Mouse (Mus musculus): ENCODE data around the gene Tmprss9. TPM values are rescaled to one million over a fixed set of nuclear protein-coding genes. Genes with fewer than 3 reads are reported as not detected.
A peak's percentile ranks its signal among the peaks of the same experiment; 100 is the strongest.

The Tmprss9 gene
- total and polyA plus RNA-seq, 2 experiments from 2014 or later = 0.11 to 0.27 TPM

DNA sequence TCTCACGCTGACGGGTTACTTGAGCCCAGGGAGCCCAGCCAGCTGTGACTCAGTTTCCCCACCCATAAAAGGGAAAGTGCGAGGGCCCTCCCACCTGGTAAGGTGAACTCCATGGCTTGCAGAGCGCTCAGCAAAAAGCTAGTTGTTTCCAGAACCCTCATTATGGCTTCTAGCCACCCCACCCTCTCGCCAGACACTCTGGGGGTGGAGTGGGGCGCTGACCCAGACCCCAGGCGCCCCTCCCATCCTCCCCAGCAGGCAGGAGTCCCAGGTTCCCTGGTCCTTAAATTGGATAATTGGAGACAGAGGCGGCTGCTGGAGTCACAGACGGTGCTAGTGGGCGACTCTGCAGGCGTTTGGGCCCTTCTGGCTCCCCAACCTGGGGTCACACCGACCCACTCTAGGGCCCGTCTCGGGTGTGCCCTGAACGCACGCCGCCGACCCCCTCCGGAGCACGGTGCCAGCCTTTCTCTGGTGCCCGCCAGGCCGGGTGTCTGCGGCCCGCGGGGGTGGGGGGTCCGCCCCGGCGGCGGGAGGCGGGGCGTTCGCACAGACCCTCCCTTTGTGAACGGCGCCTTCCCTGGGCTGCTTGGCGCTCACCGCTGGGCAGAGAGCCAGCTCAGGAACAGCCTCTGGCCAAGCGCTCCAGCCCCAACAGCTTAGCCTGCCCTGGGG is 64.6 kb downstream of the Tmprss9 start:
- Histone ChIP-seq H3K36me3 (ENCODE audit: insufficient read depth, low read length) (no peaks in the 10 kb centered on the region), H3K9ac (replicated peaks; ENCODE audit: low read length, poor library complexity, severe bottlenecking) (peak overlapping the region; percentile 33), H3K9me3 (ENCODE audit: low read length) (no peaks in the 10 kb centered on the region), H3K4me3 (ENCODE audit: low read depth, low read length) (peak overlapping the region; percentile 10; the same call in 1 of the 2 replicates), H3K27me3 (ENCODE audit: insufficient read depth, low read length) (peaks cover 53% of the 10 kb centered on the region), H3K4me2 (ENCODE audit: low read depth, low read length, poor library complexity, severe bottlenecking) (peak overlapping the region; percentile 39), H3K4me1 (ENCODE audit: insufficient read depth, low read length) (peaks cover 22% of the 10 kb centered on the region), H3K27ac (ENCODE audit: low read depth, low read length) (no peak overlapping the region)
- ATAC-seq (ENCODE audit: low FRiP score) (no peak), DNase-seq (ENCODE audit: low spot score) (peak; percentile 74)
- TF ChIP-seq CTCF (IDR thresholded peaks at IDR 0.05) = no peak
- WGBS = 2% methylated on average over 35 of the region's 37 CpGs

DNA sequence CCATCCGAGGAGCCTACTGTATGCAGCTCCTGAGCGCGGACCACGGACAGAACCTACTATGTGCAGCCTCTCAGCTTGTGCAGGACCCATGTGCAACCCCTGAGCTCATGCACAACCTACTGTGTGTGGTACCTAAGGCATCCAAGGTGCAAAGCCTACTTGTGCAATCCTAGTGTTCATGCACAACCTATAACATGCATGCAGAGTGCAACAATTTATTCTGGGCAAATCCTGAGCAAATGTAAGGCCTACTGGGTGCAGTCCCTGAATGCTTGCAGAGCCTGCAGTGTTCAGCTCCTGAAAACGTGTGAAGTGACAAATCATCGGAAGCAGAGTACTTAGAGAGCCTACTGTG is 65.1 kb downstream of the Tmprss9 start:
- peak overlapping the region; percentile 33; the same call in 1 of the 2 replicates for H3K9ac ChIP-seq (replicated peaks; ENCODE audit: low read length, poor library complexity, severe bottlenecking)
- H3K9me3 ChIP-seq (ENCODE audit: low read length) = no peaks in the 10 kb centered on the region
- TF ChIP-seq CTCF (IDR thresholded peaks at IDR 0.05) = no peak
- no peak for DNase-seq (ENCODE audit: low spot score)
- H3K4me2 ChIP-seq (ENCODE audit: low read depth, low read length, poor library complexity, severe bottlenecking) = no peak overlapping the region
- no peak overlapping the region for H3K27ac ChIP-seq (ENCODE audit: low read depth, low read length)
- H3K4me1 ChIP-seq (ENCODE audit: insufficient read depth, low read length) = peaks cover 22% of the 10 kb centered on the region
- no peaks in the 10 kb centered on the region for H3K36me3 ChIP-seq (ENCODE audit: insufficient read depth, low read length)
- peaks cover 48% of the 10 kb centered on the region for H3K27me3 ChIP-seq (ENCODE audit: insufficient read depth, low read length)
- H3K4me3 ChIP-seq (ENCODE audit: low read depth, low read length) = peak overlapping the region; percentile 10; the same call in 1 of the 2 replicates
- 19% methylated on average over 6 of the region's 6 CpGs for WGBS
- ATAC-seq (ENCODE audit: low FRiP score) = no peak

DNA sequence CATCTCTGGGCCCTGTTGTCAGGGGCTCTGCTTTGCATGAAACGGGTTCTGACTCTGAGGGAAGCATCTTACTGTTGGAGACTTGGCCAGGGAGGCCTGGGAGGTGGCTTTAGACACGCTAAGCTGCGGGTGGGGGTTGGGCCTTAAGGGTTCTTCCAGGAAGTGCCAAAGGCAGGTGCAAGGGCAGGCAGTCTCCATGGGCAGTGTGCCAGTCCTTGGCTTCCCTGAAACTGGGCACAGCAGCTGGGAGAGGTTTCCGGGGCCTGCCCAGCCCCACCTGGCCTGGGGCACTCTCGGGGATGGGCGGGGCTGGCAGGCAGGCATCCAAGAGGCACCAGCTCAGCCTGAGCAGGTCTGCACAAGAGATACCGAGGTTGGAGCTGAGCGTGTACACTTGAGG is 66.0 kb downstream of the Tmprss9 start:
- peaks cover 41% of the 10 kb centered on the region for H3K27me3 ChIP-seq (ENCODE audit: insufficient read depth, low read length)
- 27% methylated on average over 8 of the region's 8 CpGs for WGBS
- TF ChIP-seq CTCF (IDR thresholded peaks at IDR 0.05) = no peak
- no peak overlapping the region for H3K27ac ChIP-seq (ENCODE audit: low read depth, low read length)
- no peak overlapping the region for H3K4me2 ChIP-seq (ENCODE audit: low read depth, low read length, poor library complexity, severe bottlenecking)
- H3K4me1 ChIP-seq (ENCODE audit: insufficient read depth, low read length) = peaks cover 17% of the 10 kb centered on the region
- DNase-seq (ENCODE audit: low spot score) = no peak
- no peak overlapping the region for H3K9ac ChIP-seq (replicated peaks; ENCODE audit: low read length, poor library complexity, severe bottlenecking)
- no peaks in the 10 kb centered on the region for H3K36me3 ChIP-seq (ENCODE audit: insufficient read depth, low read length)
- no peaks in the 10 kb centered on the region for H3K9me3 ChIP-seq (ENCODE audit: low read length)
- no peak overlapping the region for H3K4me3 ChIP-seq (ENCODE audit: low read depth, low read length)
- ATAC-seq (ENCODE audit: low FRiP score) = no peak

DNA sequence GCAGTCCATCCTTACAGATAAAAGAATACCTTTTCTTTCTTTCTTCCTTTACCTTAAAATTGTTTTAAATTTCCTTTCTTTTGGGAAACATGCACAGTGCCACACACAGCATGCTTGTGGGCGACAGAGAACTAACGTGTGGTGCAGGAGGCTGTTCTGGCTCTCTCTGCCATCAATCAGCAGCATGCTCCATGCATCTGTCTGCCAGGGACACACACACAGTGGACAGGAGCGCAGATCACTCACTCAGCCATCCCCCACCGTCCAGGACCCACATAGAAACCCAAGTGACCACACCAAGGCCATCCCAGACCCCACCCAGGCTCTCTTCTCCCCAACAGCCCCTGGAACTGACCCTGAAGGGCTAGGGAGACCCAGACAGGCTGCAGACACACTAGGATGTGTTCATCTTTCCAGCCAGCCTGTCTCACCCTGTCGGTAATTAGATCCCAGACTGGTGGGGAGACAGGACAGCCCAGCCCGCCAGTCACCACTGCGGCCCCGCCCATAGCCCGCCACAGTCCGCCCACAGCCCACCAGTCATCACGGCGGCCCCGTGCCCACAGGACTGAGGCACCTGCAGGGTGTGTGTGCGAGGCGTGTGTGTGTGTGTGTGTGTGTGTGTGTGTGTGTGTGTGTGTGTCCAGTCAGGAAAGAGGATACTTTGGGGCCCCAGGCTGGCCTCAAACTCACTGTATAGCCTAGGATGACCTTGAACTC is 67.3 kb downstream of the Tmprss9 start:
- peaks cover 17% of the 10 kb centered on the region for H3K4me1 ChIP-seq (ENCODE audit: insufficient read depth, low read length)
- H3K9ac ChIP-seq (replicated peaks; ENCODE audit: low read length, poor library complexity, severe bottlenecking) = peak overlapping the region; percentile 29
- peaks cover 29% of the 10 kb centered on the region for H3K27me3 ChIP-seq (ENCODE audit: insufficient read depth, low read length)
- DNase-seq (ENCODE audit: low spot score) = no peak
- no peaks in the 10 kb centered on the region for H3K36me3 ChIP-seq (ENCODE audit: insufficient read depth, low read length)
- peak overlapping the region; percentile 65; the same call in 1 of the 2 replicates for H3K27ac ChIP-seq (ENCODE audit: low read depth, low read length)
- 14% methylated on average over 14 of the region's 15 CpGs for WGBS
- peak overlapping the region; percentile 31 for H3K4me3 ChIP-seq (ENCODE audit: low read depth, low read length)
- TF ChIP-seq CTCF (IDR thresholded peaks at IDR 0.05) = no peak
- peak overlapping the region; percentile 53 for H3K4me2 ChIP-seq (ENCODE audit: low read depth, low read length, poor library complexity, severe bottlenecking)
- ATAC-seq (ENCODE audit: low FRiP score) = peak; percentile 21
- no peaks in the 10 kb centered on the region for H3K9me3 ChIP-seq (ENCODE audit: low read length)

DNA sequence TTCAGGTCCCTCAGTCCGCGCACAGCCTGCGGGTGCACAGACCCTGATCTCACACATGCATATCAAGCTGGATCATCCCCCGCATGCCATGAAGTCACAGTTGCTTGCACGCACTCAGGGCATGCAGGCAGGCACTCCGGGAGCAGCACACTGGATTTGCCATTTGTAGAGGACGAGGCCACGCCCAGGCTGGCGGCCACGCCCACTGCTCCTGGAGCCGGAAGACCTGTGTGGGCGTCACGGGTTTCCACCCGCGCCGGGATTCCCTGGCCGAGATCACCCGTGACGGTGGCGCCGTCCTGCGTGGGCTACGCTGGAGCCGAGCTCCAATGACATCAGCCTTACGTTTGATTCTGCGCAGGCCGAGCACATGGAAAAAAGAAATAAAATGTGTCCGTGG is 68.0 kb downstream of the Tmprss9 start:
- 2% methylated on average over 28 of the region's 28 CpGs for WGBS
- peak overlapping the region; percentile 65 for H3K27ac ChIP-seq (ENCODE audit: low read depth, low read length)
- TF ChIP-seq CTCF (IDR thresholded peaks at IDR 0.05) = no peak
- peak; percentile 74 for DNase-seq (ENCODE audit: low spot score)
- peak overlapping the region; percentile 53 for H3K4me2 ChIP-seq (ENCODE audit: low read depth, low read length, poor library complexity, severe bottlenecking)
- peak; percentile 79 for ATAC-seq (ENCODE audit: low FRiP score)
- peaks cover 23% of the 10 kb centered on the region for H3K27me3 ChIP-seq (ENCODE audit: insufficient read depth, low read length)
- H3K9me3 ChIP-seq (ENCODE audit: low read length) = no peaks in the 10 kb centered on the region
- peak overlapping the region; percentile 31 for H3K4me3 ChIP-seq (ENCODE audit: low read depth, low read length)
- H3K4me1 ChIP-seq (ENCODE audit: insufficient read depth, low read length) = peaks cover 17% of the 10 kb centered on the region
- no peaks in the 10 kb centered on the region for H3K36me3 ChIP-seq (ENCODE audit: insufficient read depth, low read length)
- H3K9ac ChIP-seq (replicated peaks; ENCODE audit: low read length, poor library complexity, severe bottlenecking) = peak overlapping the region; percentile 29; the same call in 1 of the 2 replicates
